Mouse (Mus musculus): ENCODE results near the gene Mapk13. TPM values are rescaled to one million over a fixed set of nuclear protein-coding genes. Genes with fewer than 3 reads are reported as not detected.
A peak's percentile ranks its signal among the peaks of the same experiment; 100 is the strongest.
"Not testable (repeated sequence)": the region's sequence is repeated elsewhere in the genome, so short reads cannot be mapped to it uniquely, and the experiment has no call there.

Mapk13 gene
- total RNA-seq, 2 experiments from 2014 or later = 34.6 to 35.5 TPM

GRCm38 (mm10) chr17:28815384-28816004 is 46.4 kb downstream of the Mapk13 start:
- DNase-seq = no peak

DNA sequence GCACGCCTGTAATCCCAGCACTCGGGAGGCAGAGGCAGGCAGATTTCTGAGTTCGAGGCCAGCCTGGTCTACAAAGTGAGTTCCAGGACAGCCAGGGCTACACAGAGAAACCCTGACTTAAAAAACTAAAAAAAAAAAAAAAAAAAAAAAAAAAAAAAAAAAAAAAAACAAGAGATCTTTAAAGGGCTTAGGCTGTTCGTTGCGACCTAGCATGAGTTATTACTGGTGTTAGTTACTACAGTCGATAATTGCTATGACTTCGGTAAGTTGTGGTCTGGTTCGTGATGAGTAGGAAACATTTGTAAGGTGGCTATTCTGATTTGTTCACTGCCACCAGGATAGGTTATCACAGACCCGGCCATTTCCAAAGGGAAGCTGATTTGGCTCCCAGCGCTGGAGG is 47.2 kb downstream of the Mapk13 start:
- DNase-seq = not testable (repeated sequence)

DNA sequence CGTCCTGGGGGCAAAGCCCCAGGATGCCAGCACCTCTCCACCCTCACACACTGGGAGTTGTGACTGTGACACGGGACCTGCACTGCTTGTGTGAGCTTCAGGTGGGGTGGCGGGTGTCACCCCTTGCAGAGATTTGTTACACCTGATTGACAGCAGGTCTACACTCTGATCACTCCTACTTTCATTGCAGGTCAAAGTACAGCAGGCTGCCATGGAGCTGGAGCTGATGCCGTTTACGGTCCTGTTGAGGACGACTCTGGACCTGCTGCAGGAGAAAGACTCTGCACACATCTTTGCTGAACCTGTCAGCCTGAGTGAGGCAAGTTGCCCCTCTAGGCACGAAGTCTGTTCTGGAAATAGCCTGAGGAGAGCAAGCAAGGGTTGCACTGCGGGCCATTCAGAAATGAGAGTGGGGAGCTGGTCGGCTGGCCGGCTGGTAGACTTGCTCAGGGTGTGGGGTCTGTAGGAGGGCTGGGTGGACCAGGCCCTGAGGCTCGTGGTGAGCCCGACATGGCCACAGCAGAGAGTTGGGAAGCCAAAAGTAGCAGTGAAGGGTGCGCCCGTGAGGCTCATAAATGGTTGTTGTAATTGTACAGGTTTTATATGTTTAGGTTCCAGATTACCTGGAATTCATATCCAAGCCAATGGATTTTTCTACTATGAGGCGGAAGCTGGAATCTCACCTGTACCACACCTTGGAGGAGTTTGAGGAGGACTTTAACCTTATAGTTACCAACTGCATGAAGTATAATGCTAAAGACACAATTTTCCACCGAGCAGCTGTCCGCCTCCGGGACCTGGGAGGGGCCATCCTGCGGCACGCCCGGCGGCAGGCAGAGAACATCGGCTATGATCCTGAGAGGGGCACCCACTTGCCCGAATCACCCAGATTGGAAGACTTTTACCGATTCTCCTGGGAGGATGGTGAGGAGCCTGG is 48.0 kb downstream of the Mapk13 start:
- no peak for DNase-seq

GRCm38 (mm10) chr17:28820189-28820588 is 51.1 kb downstream of the Mapk13 start:
- DNase-seq = no peak

- DNase-seq = no peak
These were observed 54.1 kb downstream of the Mapk13 start for GRCm38 (mm10) chr17:28823004-28823745.

DNA sequence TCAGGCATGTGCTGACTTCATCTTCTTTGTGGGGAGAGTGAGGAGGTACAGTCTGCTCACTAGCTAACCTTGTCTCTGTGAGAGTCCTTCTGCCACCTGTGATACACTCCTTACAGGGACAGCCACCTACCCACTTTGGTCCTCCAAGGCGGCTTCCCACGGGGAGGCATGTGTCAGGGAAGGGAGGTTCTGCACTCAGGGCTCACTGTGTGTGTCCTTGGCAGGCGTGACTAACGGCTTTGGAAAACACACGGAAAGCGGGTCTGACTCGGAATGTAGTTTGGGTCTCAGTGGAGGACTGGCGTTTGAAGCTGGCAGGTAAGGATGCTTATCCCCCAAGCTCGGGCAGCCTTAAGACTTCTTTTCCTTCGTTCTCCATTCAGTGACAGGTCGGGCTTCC is 54.7 kb downstream of the Mapk13 start:
- no peak for DNase-seq

DNA sequence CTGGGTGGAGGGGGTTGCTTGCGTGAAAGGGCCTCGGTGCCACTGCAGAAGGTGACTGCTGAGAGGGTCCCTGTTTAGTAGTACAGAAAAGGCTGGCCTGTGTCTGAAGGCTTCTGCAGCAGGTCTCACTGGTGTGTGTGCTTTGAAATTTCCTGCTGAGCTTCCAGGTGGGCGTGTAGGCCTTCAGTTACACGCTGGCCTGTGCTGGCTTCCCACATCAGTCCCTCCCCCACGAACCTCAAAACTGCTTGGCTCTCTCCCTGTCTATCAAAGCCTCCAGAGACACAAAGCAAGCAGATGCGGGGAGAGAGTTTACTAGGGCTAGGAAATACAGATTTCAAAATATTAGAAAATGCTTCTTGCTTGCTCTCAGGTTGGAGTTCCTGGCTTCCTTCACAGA is 55.8 kb downstream of the Mapk13 start:
- DNase-seq = peak; percentile 32

GRCm38 (mm10) chr17:28825359-28826041 is 56.4 kb downstream of the Mapk13 start:
- no peak for DNase-seq

DNA sequence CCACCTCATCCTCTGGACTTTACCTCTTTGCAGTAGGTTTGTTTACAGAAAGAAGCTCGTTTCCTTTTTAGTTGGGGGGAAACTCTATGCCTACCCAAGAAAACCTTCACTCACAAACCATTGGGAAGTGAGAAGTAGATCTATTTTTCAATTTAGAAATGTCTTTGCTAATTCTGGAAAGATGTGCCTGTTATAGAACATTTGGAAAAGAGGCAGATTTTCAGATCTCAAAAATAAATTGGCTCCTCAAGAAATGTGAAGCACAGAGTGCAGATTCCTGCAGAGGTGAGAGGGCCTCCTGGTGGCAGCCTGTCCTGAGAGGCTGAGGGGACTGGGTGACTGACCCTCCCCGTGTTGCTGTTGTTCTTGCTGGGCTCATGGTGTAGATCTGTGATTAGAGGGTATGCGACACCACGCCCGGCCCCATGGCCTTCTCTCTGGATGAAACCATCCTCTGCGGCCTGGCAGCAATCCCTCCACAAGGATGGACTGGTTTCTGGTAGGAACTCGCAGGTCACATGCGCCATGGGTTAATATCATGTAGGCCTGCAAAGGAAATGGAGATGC is 58.7 kb downstream of the Mapk13 start:
- DNase-seq = no peak

DNA sequence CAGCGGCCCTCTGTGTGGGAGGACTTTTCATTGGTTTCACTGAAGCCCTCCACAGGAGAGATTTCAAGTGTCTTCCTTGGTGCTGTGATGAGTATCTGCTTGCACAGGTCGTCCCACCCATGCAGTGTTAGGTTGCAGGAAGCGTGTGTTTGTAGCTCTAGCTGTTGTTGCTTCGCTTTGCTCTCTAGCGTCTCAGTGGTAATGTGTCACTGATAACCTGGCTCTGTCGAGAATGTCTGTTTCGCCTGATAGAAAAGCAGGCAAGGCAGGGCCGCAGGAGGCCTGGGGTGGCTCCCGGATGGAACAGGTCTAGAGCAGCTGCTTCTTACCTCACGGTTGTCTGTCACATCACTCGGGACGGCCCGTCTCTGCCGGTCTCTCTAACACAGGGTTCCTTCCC is 60.0 kb downstream of the Mapk13 start:
- DNase-seq = no peak

Other genes starting within 250 kb of the Mapk13 start
- gene Armc12, start 238.5 kb upstream of the Mapk13 start, total RNA-seq (2021) = not detected
- gene Clpsl2, start 219.9 kb upstream of the Mapk13 start, total RNA-seq (2021) = not detected
- gene Clps, start 208.5 kb upstream of the Mapk13 start, total RNA-seq (2021) = not detected
- 1 to 10 TPM; 1.5 to 1.7 TPM for gene Lhfpl5, start 193.7 kb upstream of the Mapk13 start, total RNA-seq (2021)
- 10 to 100 TPM; 53.2 to 62.8 TPM for gene Srpk1, start 146.6 kb upstream of the Mapk13 start, total RNA-seq (2021)
- gene Slc26a8, start 79.1 kb upstream of the Mapk13 start, total RNA-seq (2021) = 1 to 10 TPM; 1.4 to 4.7 TPM
- 10 to 100 TPM; 63.6 to 74.4 TPM for gene Mapk14, start 78.0 kb upstream of the Mapk13 start, total RNA-seq (2021)
- gene AC170998.1, start 43.2 kb upstream of the Mapk13 start, total RNA-seq (2021) = 1 to 10 TPM in 1 of 2 experiments, under 1 TPM in 1; 0.78 to 1.7 TPM
- gene Brpf3, start 31.8 kb downstream of the Mapk13 start, total RNA-seq (2021) = 10 to 100 TPM; 56.2 to 62.8 TPM
- not detected for gene Pnpla1, start 89.1 kb downstream of the Mapk13 start, total RNA-seq (2021)
- gene 4930539E08Rik, start 146.0 kb downstream of the Mapk13 start, total RNA-seq (2021) = under 1 TPM; 0.09 to 0.12 TPM
- under 1 TPM; 0.90 to 0.91 TPM for gene Pxt1, start 174.5 kb downstream of the Mapk13 start, total RNA-seq (2021)
- 10 to 100 TPM; 76.1 to 76.7 TPM for gene Kctd20, start 182.7 kb downstream of the Mapk13 start, total RNA-seq (2021)
- 10 to 100 TPM; 55.0 to 76.8 TPM for gene Stk38, start 238.7 kb downstream of the Mapk13 start, total RNA-seq (2021)